Mouse (Mus musculus): Measurements from ENCODE around the gene Pcp2. TPM values are rescaled to one million over a fixed set of nuclear protein-coding genes. Genes with fewer than 3 reads are reported as not detected.

The Pcp2 gene
- polyA plus RNA-seq, 1 experiment from 2014 or later, result 0.23 TPM

DNA sequence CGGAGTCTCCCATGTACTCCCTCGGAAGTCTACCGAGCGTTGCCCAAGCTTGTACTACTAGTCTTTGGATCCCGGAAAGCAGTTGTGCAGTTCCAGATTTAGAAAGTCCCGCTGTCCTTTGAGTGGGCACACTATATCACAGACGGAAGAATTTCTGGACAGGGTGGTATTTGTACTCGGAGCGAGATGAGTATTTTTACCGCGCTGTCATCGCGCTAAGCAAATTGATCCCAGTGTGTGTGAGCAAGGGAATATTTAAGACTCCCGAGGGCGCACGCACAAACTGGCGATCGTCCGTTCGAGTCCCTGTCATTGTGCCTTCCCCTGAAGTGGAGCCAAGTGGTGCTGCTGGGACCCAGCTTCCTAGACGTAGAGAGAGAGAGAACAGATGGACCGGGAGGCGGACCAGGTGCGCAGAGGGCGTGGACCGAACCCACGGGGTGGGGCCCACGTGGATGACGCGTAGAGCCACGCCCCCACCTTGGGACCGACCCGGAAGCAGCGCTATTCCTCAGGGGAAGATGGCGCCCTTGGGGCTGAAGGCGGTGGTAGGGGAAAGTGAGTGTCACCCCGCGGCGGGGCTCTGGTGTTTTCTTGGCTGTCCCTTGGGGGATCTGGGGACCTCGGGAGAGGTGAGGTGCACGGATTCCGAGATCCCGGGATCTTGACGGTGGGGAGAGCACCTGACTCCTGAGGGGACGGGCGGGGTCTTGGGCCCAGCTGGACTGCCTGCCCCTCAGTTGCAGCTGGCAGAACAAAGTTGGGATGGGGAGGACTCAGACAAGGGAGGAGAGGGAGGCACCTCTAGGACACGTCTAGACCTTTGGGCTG lies 5.5 kb upstream of the Pcp2 start, which contains the start of gene Stxbp2:
Gene Stxbp2, plus strand, starts transcription at position 309 of the 831 bp plus-strand sequence.
- Histone ChIP-seq H3K4me2 (peak within 1 kb of the TSS; percentile 62), H3K9ac (ENCODE audit: low read length) (peak within 1 kb of the TSS; percentile 59), H3K4me1 (ENCODE audit: control insufficient read depth, insufficient read depth, low read length) (peaks cover 6% of the 10 kb centered on the region; the same call in 1 of the 2 replicates), H3K27ac (ENCODE audit: low read depth, low read length) (no peak within 1 kb of the TSS), H3K9me3 (ENCODE audit: control insufficient read depth, low read length) (no peaks in the 10 kb centered on the region), H3K36me3 (ENCODE audit: control insufficient read depth, insufficient read depth, low read length) (no peaks in the 10 kb centered on the region), H3K4me3 (ENCODE audit: low read depth, low read length) (peak within 1 kb of the TSS; percentile 50), H3K27me3 (ENCODE audit: control insufficient read depth, insufficient read depth, low read length) (0 out of 2 replicates have a peak, but pooled peaks cover 2% of the 10 kb centered on the region)
- ATAC-seq (ENCODE audit: low FRiP score) (peak; percentile 85), DNase-seq (ENCODE audit: low spot score, missing footprints) (peak; percentile 90)
- WGBS, result 7% methylated on average over 47 of the region's 47 CpGs

GRCm38 (mm10) chr8:3628014-3628413 lies 2.7 kb upstream of the Pcp2 start:
- ATAC-seq (ENCODE audit: low FRiP score), result no peak

GRCm38 (mm10) chr8:3626971-3627370 lies 1.6 kb upstream of the Pcp2 start:
- H3K36me3 ChIP-seq (ENCODE audit: control insufficient read depth, insufficient read depth, low read length), result no peaks in the 10 kb centered on the region
- no peak overlapping the region for H3K9ac ChIP-seq (ENCODE audit: low read length)
- peaks cover 10% of the 10 kb centered on the region for H3K4me1 ChIP-seq (ENCODE audit: control insufficient read depth, insufficient read depth, low read length)
- no peaks in the 10 kb centered on the region for H3K9me3 ChIP-seq (ENCODE audit: control insufficient read depth, low read length)
- H3K27me3 ChIP-seq (ENCODE audit: control insufficient read depth, insufficient read depth, low read length), result 0 out of 2 replicates have a peak, but pooled peaks cover 2% of the 10 kb centered on the region
- ATAC-seq (ENCODE audit: low FRiP score) (no peak), DNase-seq (ENCODE audit: low spot score, missing footprints) (no peak)
- H3K4me2 ChIP-seq, result no peak overlapping the region
- H3K4me3 ChIP-seq (ENCODE audit: low read depth, low read length), result no peak overlapping the region
- no peak overlapping the region for H3K27ac ChIP-seq (ENCODE audit: low read depth, low read length)
- WGBS, result 62% methylated on average over 5 of the region's 5 CpGs

More at GRCm38 (mm10) chr8:3628014-3628413, 2.7 kb upstream of the Pcp2 start:
- H3K36me3 ChIP-seq (ENCODE audit: control insufficient read depth, insufficient read depth, low read length), result no peaks in the 10 kb centered on the region
- no peaks in the 10 kb centered on the region for H3K9me3 ChIP-seq (ENCODE audit: control insufficient read depth, low read length)
- no peak overlapping the region for H3K4me2 ChIP-seq
- no peak overlapping the region for H3K27ac ChIP-seq (ENCODE audit: low read depth, low read length)
- peaks cover 6% of the 10 kb centered on the region; the same call in 1 of the 2 replicates for H3K4me1 ChIP-seq (ENCODE audit: control insufficient read depth, insufficient read depth, low read length)
- H3K9ac ChIP-seq (ENCODE audit: low read length), result no peak overlapping the region
- 24% methylated on average over 5 of the region's 5 CpGs for WGBS
- no peak for DNase-seq (ENCODE audit: low spot score, missing footprints)
- H3K27me3 ChIP-seq (ENCODE audit: control insufficient read depth, insufficient read depth, low read length), result 0 out of 2 replicates have a peak, but pooled peaks cover 2% of the 10 kb centered on the region
- H3K4me3 ChIP-seq (ENCODE audit: low read depth, low read length), result no peak overlapping the region

GRCm38 (mm10) chr8:3622119-3622518 lies 3.2 kb downstream of the Pcp2 start:
- H3K27me3 ChIP-seq (ENCODE audit: control insufficient read depth, insufficient read depth, low read length), result no peaks in the 10 kb centered on the region
- ATAC-seq (ENCODE audit: low FRiP score), result no peak
- 69% methylated on average over 8 of the region's 8 CpGs for WGBS
- no peaks in the 10 kb centered on the region for H3K9me3 ChIP-seq (ENCODE audit: control insufficient read depth, low read length)
- H3K9ac ChIP-seq (ENCODE audit: low read length), result peak overlapping the region; percentile 78
- H3K4me3 ChIP-seq (ENCODE audit: low read depth, low read length), result peak overlapping the region; percentile 94
- peaks cover 2% of the 10 kb centered on the region; the same call in 1 of the 2 replicates for H3K36me3 ChIP-seq (ENCODE audit: control insufficient read depth, insufficient read depth, low read length)
- H3K27ac ChIP-seq (ENCODE audit: low read depth, low read length), result no peak overlapping the region
- peaks cover 12% of the 10 kb centered on the region for H3K4me1 ChIP-seq (ENCODE audit: control insufficient read depth, insufficient read depth, low read length)
- DNase-seq (ENCODE audit: low spot score, missing footprints), result no peak
- H3K4me2 ChIP-seq, result peak overlapping the region; percentile 74

- under 1% methylated on average over 37 of the region's 37 CpGs for WGBS
- H3K4me2 ChIP-seq, result peak within 1 kb of the TSS; percentile 89
- DNase-seq (ENCODE audit: low spot score, missing footprints) (peak; percentile 100), ATAC-seq (ENCODE audit: low FRiP score) (peak; percentile 98)
- peak within 1 kb of the TSS; percentile 94 for H3K4me3 ChIP-seq (ENCODE audit: low read depth, low read length)
- H3K27me3 ChIP-seq (ENCODE audit: control insufficient read depth, insufficient read depth, low read length), result no peaks in the 10 kb centered on the region
- H3K9me3 ChIP-seq (ENCODE audit: control insufficient read depth, low read length), result no peaks in the 10 kb centered on the region
- H3K9ac ChIP-seq (ENCODE audit: low read length), result peak within 1 kb of the TSS; percentile 79
- peaks cover 12% of the 10 kb centered on the region for H3K4me1 ChIP-seq (ENCODE audit: control insufficient read depth, insufficient read depth, low read length)
- peaks cover 2% of the 10 kb centered on the region; the same call in 1 of the 2 replicates for H3K36me3 ChIP-seq (ENCODE audit: control insufficient read depth, insufficient read depth, low read length)
- no peak within 1 kb of the TSS for H3K27ac ChIP-seq (ENCODE audit: low read depth, low read length)
Measured at GRCm38 (mm10) chr8:3621199-3621970, 4.0 kb downstream of the Pcp2 start, which contains the start of the genes Xab2 and Pet100. Xab2 (minus strand) TSS chr8:3621316. Pet100 (plus strand) TSS chr8:3621548.

- 87% methylated on average over 6 of the region's 6 CpGs for WGBS
- no peaks in the 10 kb centered on the region for H3K9me3 ChIP-seq (ENCODE audit: control insufficient read depth, low read length)
- no peaks in the 10 kb centered on the region for H3K4me1 ChIP-seq (ENCODE audit: control insufficient read depth, insufficient read depth, low read length)
- H3K9ac ChIP-seq (ENCODE audit: low read length), result no peak overlapping the region
- ATAC-seq (ENCODE audit: low FRiP score) (no peak), DNase-seq (ENCODE audit: low spot score, missing footprints) (no peak)
- peaks cover 33% of the 10 kb centered on the region for H3K36me3 ChIP-seq (ENCODE audit: control insufficient read depth, insufficient read depth, low read length)
- no peaks in the 10 kb centered on the region for H3K27me3 ChIP-seq (ENCODE audit: control insufficient read depth, insufficient read depth, low read length)
- H3K27ac ChIP-seq (ENCODE audit: low read depth, low read length), result no peak overlapping the region
- H3K4me2 ChIP-seq, result no peak overlapping the region
- no peak overlapping the region for H3K4me3 ChIP-seq (ENCODE audit: low read depth, low read length)
Measured at GRCm38 (mm10) chr8:3609816-3610150, 15.6 kb downstream of the Pcp2 start.

DNA sequence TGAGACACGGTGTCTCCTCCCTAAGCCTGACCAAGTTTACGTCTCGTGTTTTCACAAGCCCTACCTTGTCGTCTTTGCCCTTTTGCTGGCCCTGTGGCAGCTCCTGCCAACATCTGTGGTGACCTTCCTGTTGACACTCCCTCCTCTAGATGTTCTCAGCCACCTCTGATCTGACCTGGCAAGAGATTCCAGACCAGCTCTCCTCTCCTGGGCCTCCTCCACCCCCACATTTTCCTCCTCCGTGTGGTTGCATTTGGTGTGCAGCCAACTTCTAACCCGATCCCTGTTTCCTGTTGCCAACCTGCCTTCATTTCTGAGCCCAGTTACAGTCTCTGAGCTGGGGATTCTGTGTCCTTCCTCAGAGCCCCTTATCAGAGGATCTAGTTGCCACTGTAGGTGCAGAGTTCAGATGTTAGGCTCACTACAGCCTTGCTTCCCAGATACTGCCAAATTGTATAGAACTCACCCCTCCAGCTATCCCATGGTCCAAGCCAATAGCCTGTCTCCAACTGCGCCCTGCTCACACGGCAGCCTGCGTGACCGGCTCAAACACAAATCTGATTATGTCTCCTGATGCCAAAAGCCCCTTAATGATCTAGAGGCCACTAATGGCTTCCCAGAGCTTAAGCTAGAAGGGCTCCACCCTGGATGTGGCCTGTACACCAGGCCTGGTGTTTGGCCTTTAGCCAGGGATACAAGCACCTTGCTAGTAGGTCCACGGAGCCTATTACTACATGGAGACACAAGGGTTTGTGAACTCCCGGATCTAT lies 16.1 kb downstream of the Pcp2 start:
- Histone ChIP-seq H3K27ac (ENCODE audit: low read depth, low read length) (no peak overlapping the region), H3K27me3 (ENCODE audit: control insufficient read depth, insufficient read depth, low read length) (no peaks in the 10 kb centered on the region), H3K4me3 (ENCODE audit: low read depth, low read length) (no peak overlapping the region), H3K36me3 (ENCODE audit: control insufficient read depth, insufficient read depth, low read length) (peaks cover 35% of the 10 kb centered on the region), H3K9me3 (ENCODE audit: control insufficient read depth, low read length) (no peaks in the 10 kb centered on the region), H3K4me1 (ENCODE audit: control insufficient read depth, insufficient read depth, low read length) (no peaks in the 10 kb centered on the region), H3K9ac (ENCODE audit: low read length) (no peak overlapping the region), H3K4me2 (no peak overlapping the region)
- WGBS, result 90% methylated on average over 12 of the region's 12 CpGs
- ATAC-seq (ENCODE audit: low FRiP score) (no peak), DNase-seq (ENCODE audit: low spot score, missing footprints) (no peak)

GRCm38 (mm10) chr8:3607822-3608221 lies 17.5 kb downstream of the Pcp2 start:
- 87% methylated on average over 7 of the region's 7 CpGs for WGBS
- no peaks in the 10 kb centered on the region for H3K27me3 ChIP-seq (ENCODE audit: control insufficient read depth, insufficient read depth, low read length)
- H3K4me2 ChIP-seq, result no peak overlapping the region
- no peaks in the 10 kb centered on the region for H3K4me1 ChIP-seq (ENCODE audit: control insufficient read depth, insufficient read depth, low read length)
- ATAC-seq (ENCODE audit: low FRiP score) (no peak), DNase-seq (ENCODE audit: low spot score, missing footprints) (no peak)
- H3K4me3 ChIP-seq (ENCODE audit: low read depth, low read length), result no peak overlapping the region
- no peak overlapping the region for H3K9ac ChIP-seq (ENCODE audit: low read length)
- H3K36me3 ChIP-seq (ENCODE audit: control insufficient read depth, insufficient read depth, low read length), result peaks cover 31% of the 10 kb centered on the region
- no peak overlapping the region for H3K27ac ChIP-seq (ENCODE audit: low read depth, low read length)
- no peaks in the 10 kb centered on the region for H3K9me3 ChIP-seq (ENCODE audit: control insufficient read depth, low read length)

Measured in midbrain, embryonic 11.5 days (tissue).